Mouse (Mus musculus): ENCODE data around the gene Olfr995. TPM values are rescaled to one million over a fixed set of nuclear protein-coding genes. Genes with fewer than 3 reads are reported as not detected.

Olfr995 gene
- polyA plus RNA-seq, 1 experiment from 2014 or later, result not detected

GRCm38 (mm10) chr2:85414777-85415176, 28.7 kb downstream of the Olfr995 start, which contains the start of gene Olfr993:
Olfr993 (minus strand) TSS chr2:85414877.
- Histone ChIP-seq H3K4me2 (replicated peaks; ENCODE audit: low read depth) (no peak within 1 kb of the TSS), H3K27ac (replicated peaks) (no peak within 1 kb of the TSS), H3K9me3 (ENCODE audit: control insufficient read depth, low read length) (no peaks in the 10 kb centered on the region), H3K4me3 (ENCODE audit: low read depth, low read length) (no peak within 1 kb of the TSS), H3K27me3 (ENCODE audit: control insufficient read depth, insufficient read depth, low read length) (no peaks in the 10 kb centered on the region), H3K4me1 (replicated peaks; ENCODE audit: control insufficient read depth, insufficient read depth) (no peaks in the 10 kb centered on the region), H3K9ac (ENCODE audit: low read length) (no peak within 1 kb of the TSS), H3K36me3 (ENCODE audit: control insufficient read depth, insufficient read depth, low read length) (no peaks in the 10 kb centered on the region)
- TF ChIP-seq CTCF (IDR thresholded peaks at IDR 0.05; ENCODE audit: low read depth) (no peak), EP300 (optimal IDR thresholded peaks at IDR 0.05) (no peak)
- DNase-seq (ENCODE audit: low spot score) (no peak), ATAC-seq (ENCODE audit: low FRiP score, low TSS enrichment) (no peak)

- H3K9me3 ChIP-seq (ENCODE audit: control insufficient read depth, low read length), result no peaks in the 10 kb centered on the region
- H3K4me3 ChIP-seq (ENCODE audit: low read depth, low read length), result no peak within 1 kb of the TSS
- no peaks in the 10 kb centered on the region for H3K36me3 ChIP-seq (ENCODE audit: control insufficient read depth, insufficient read depth, low read length)
- ATAC-seq (ENCODE audit: low FRiP score, low TSS enrichment) (no peak), DNase-seq (ENCODE audit: low spot score) (no peak)
- no peak within 1 kb of the TSS for H3K27ac ChIP-seq (replicated peaks)
- H3K4me1 ChIP-seq (replicated peaks; ENCODE audit: control insufficient read depth, insufficient read depth), result no peaks in the 10 kb centered on the region
- 28% methylated on average over 2 of the region's 2 CpGs for WGBS
- no peak for TF ChIP-seq EP300 (optimal IDR thresholded peaks at IDR 0.05)
- TF ChIP-seq CTCF (IDR thresholded peaks at IDR 0.05; ENCODE audit: low read depth), result no peak
- no peak within 1 kb of the TSS for H3K9ac ChIP-seq (ENCODE audit: low read length)
- H3K27me3 ChIP-seq (ENCODE audit: control insufficient read depth, insufficient read depth, low read length), result no peaks in the 10 kb centered on the region
- H3K4me2 ChIP-seq (replicated peaks; ENCODE audit: low read depth), result no peak within 1 kb of the TSS
Measured at GRCm38 (mm10) chr2:85409369-85409768, 34.1 kb downstream of the Olfr995 start, which contains the start of gene Olfr992. Olfr992 (minus strand) TSS chr2:85409469.

Other genes starting within 250 kb of the Olfr995 start
- gene Lrrc55, start 246.4 kb downstream of the Olfr995 start, polyA plus RNA-seq (2015; fragmentation: Nextera tagmentation; extraction: Ambion mirVana), result 1.1 and 1.2 TPM in 2 replicates
- not detected in 2 replicates for gene Olfr987, start 104.3 kb downstream of the Olfr995 start, polyA plus RNA-seq (2015; fragmentation: Nextera tagmentation; extraction: Ambion mirVana)
- gene Olfr988, start 80.4 kb downstream of the Olfr995 start, polyA plus RNA-seq (2015; fragmentation: Nextera tagmentation; extraction: Ambion mirVana), result not detected in 2 replicates
- gene Olfr992, start 34.2 kb downstream of the Olfr995 start, polyA plus RNA-seq (2015; fragmentation: Nextera tagmentation; extraction: Ambion mirVana), result not detected in 2 replicates
- gene Olfr993, start 28.8 kb downstream of the Olfr995 start, polyA plus RNA-seq (2015; fragmentation: Nextera tagmentation; extraction: Ambion mirVana), result not detected in 2 replicates
- gene Olfr994, start 7.2 kb downstream of the Olfr995 start, polyA plus RNA-seq (2015; fragmentation: Nextera tagmentation; extraction: Ambion mirVana), result not detected in 2 replicates
- 60.6 and 61.5 TPM in 2 replicates for gene 4833423E24Rik, start 75.4 kb upstream of the Olfr995 start, polyA plus RNA-seq (2015; fragmentation: Nextera tagmentation; extraction: Ambion mirVana)
- gene Olfr996, start 135.6 kb upstream of the Olfr995 start, polyA plus RNA-seq (2015; fragmentation: Nextera tagmentation; extraction: Ambion mirVana), result not detected in 2 replicates
- gene Olfr998, start 145.3 kb upstream of the Olfr995 start, polyA plus RNA-seq (2015; fragmentation: Nextera tagmentation; extraction: Ambion mirVana), result 0.10 TPM in 1 of 2 replicates, not detected in the other
- gene Olfr1000, start 168.3 kb upstream of the Olfr995 start, polyA plus RNA-seq (2015; fragmentation: Nextera tagmentation; extraction: Ambion mirVana), result not detected in 2 replicates
- not detected in 2 replicates for gene Olfr1002, start 207.1 kb upstream of the Olfr995 start, polyA plus RNA-seq (2015; fragmentation: Nextera tagmentation; extraction: Ambion mirVana)
- gene Olfr154, start 220.8 kb upstream of the Olfr995 start, polyA plus RNA-seq (2015; fragmentation: Nextera tagmentation; extraction: Ambion mirVana), result not detected in 2 replicates
- not detected in 2 replicates for gene Olfr1006, start 235.1 kb upstream of the Olfr995 start, polyA plus RNA-seq (2015; fragmentation: Nextera tagmentation; extraction: Ambion mirVana)
- gene Olfr1008, start 245.8 kb upstream of the Olfr995 start, polyA plus RNA-seq (2015; fragmentation: Nextera tagmentation; extraction: Ambion mirVana), result not detected in 2 replicates